8 mouse cellular contexts compared by ENCODE assay signal in genomic region chr2:162867516-162868029, GRCm38 (mm10).
A peak's percentile ranks its signal among the peaks of the same experiment; 100 is the strongest.
DNase-seq lines count a peak whose midpoint lies in the region; ATAC-seq lines count a peak whose summit lies in the region.

No protein-coding gene starts in this region.

- no peak overlapping the region for H3K4me3 ChIP-seq in heart, embryonic 16.5 days (ENCODE audit: low read length)
- H3K4me3 ChIP-seq in embryonic facial prominence, embryonic 13.5 days, result peak overlapping the region; percentile 36
- peak overlapping the region; percentile 9; the same call in 1 of the 2 replicates for H3K4me3 ChIP-seq in intestine, embryonic 15.5 days (replicated peaks)
- H3K4me3 ChIP-seq in neural tube, embryonic 13.5 days, result peak overlapping the region; percentile 20

- peak overlapping the region; percentile 33 for H3K4me2 ChIP-seq in heart, embryonic 16.5 days (ENCODE audit: low read depth, low read length)
- peak overlapping the region; percentile 60 for H3K4me2 ChIP-seq in embryonic facial prominence, embryonic 13.5 days
- H3K4me2 ChIP-seq in intestine, embryonic 15.5 days (replicated peaks), result peak overlapping the region; percentile 59
- peak overlapping the region; percentile 52 for H3K4me2 ChIP-seq in neural tube, embryonic 13.5 days

- no peak for ATAC-seq in heart, embryonic 16.5 days (replicated peaks; ENCODE audit: extremely low read depth, insufficient read depth, low FRiP score)
- no peak for ATAC-seq in embryonic facial prominence, embryonic 13.5 days (ENCODE audit: insufficient number of reproducible peaks, insufficient read depth, low FRiP score, low TSS enrichment, low read depth)
- no peak for ATAC-seq in intestine, embryonic 15.5 days
- no peak for ATAC-seq in neural tube, embryonic 13.5 days (ENCODE audit: low read depth)

- no peak overlapping the region for H3K27ac ChIP-seq in heart, embryonic 16.5 days (ENCODE audit: low read length)
- H3K27ac ChIP-seq in embryonic facial prominence, embryonic 13.5 days, result no peak overlapping the region
- no peak overlapping the region for H3K27ac ChIP-seq in intestine, embryonic 15.5 days
- no peak overlapping the region for H3K27ac ChIP-seq in neural tube, embryonic 13.5 days (replicated peaks)

- intact Hi-C loops in left cerebral cortex, postnatal 10 days (cut with DNase I), result no loop called here

- no peak overlapping the region for H3K9ac ChIP-seq in heart, embryonic 16.5 days (ENCODE audit: low read length)
- 0 out of 2 replicates have a peak overlapping the region, but pooled peaks have one; percentile 32 for H3K9ac ChIP-seq in embryonic facial prominence, embryonic 13.5 days
- H3K9ac ChIP-seq in intestine, embryonic 15.5 days, result no peak overlapping the region
- H3K9ac ChIP-seq in neural tube, embryonic 13.5 days, result 0 out of 2 replicates have a peak overlapping the region, but pooled peaks have one; percentile 41

- WGBS in heart, embryonic 16.5 days, result 6% methylated on average over 15 of the region's 15 CpGs
- 4% methylated on average over 15 of the region's 15 CpGs for WGBS in embryonic facial prominence, embryonic 13.5 days
- WGBS in intestine, embryonic 15.5 days, result 6% methylated on average over 15 of the region's 15 CpGs
- 4% methylated on average over 15 of the region's 15 CpGs for WGBS in neural tube, embryonic 13.5 days

- H3K4me1 ChIP-seq in heart, embryonic 16.5 days (ENCODE audit: control insufficient read depth, insufficient read depth, low read length), result no peaks in the 10 kb centered on the region
- H3K4me1 ChIP-seq in embryonic facial prominence, embryonic 13.5 days, result peaks cover 8% of the 10 kb centered on the region; the same call in 1 of the 2 replicates
- 0 out of 2 replicates have a peak, but pooled peaks cover 2% of the 10 kb centered on the region for H3K4me1 ChIP-seq in intestine, embryonic 15.5 days (replicated peaks)
- H3K4me1 ChIP-seq in neural tube, embryonic 13.5 days (replicated peaks), result peaks cover 11% of the 10 kb centered on the region

- H3K27me3 ChIP-seq in heart, embryonic 16.5 days (ENCODE audit: control insufficient read depth, insufficient read depth, low read length), result peaks cover 7% of the 10 kb centered on the region
- peaks cover 21% of the 10 kb centered on the region for H3K27me3 ChIP-seq in embryonic facial prominence, embryonic 13.5 days
- no peaks in the 10 kb centered on the region for H3K27me3 ChIP-seq in intestine, embryonic 15.5 days (replicated peaks)
- H3K27me3 ChIP-seq in neural tube, embryonic 13.5 days, result peaks cover 6% of the 10 kb centered on the region; the same call in 1 of the 2 replicates

- no peaks in the 10 kb centered on the region for H3K36me3 ChIP-seq in heart, embryonic 16.5 days (ENCODE audit: control insufficient read depth, insufficient read depth)
- no peaks in the 10 kb centered on the region for H3K36me3 ChIP-seq in embryonic facial prominence, embryonic 13.5 days
- no peaks in the 10 kb centered on the region for H3K36me3 ChIP-seq in intestine, embryonic 15.5 days
- no peaks in the 10 kb centered on the region for H3K36me3 ChIP-seq in neural tube, embryonic 13.5 days

- DNase-seq in heart, postnatal 4 days, result no peak
- no peak for DNase-seq in urinary bladder, postnatal 14 days (ENCODE audit: low spot score)
- no peak for DNase-seq in lung, postnatal 14 days
- DNase-seq in left cerebral cortex, postnatal 10 days (ENCODE audit: extremely low spot score in 1 of 2, low spot score in 2 of 2), result no peak

- no peaks in the 10 kb centered on the region for H3K9me3 ChIP-seq in heart, embryonic 16.5 days (replicated peaks; ENCODE audit: control insufficient read depth, low read length)
- no peaks in the 10 kb centered on the region for H3K9me3 ChIP-seq in embryonic facial prominence, embryonic 13.5 days
- H3K9me3 ChIP-seq in intestine, embryonic 15.5 days, result no peaks in the 10 kb centered on the region
- H3K9me3 ChIP-seq in neural tube, embryonic 13.5 days, result no peaks in the 10 kb centered on the region

Comparison
In these comparisons a context has a peak if more than half of its experiments do, and no peak if none do; other contexts are left out.
1. H3K9ac ChIP-seq: peak in embryonic facial prominence, embryonic 13.5 days (single experiment) and neural tube, embryonic 13.5 days (single experiment); none in heart, embryonic 16.5 days (single experiment) and intestine, embryonic 15.5 days (single experiment).
2. Peak in every context shown above with its lines, with median percentiles within 50 percentile points of each other: H3K4me2 ChIP-seq.